Mouse (Mus musculus) midbrain, embryonic 10.5 days (tissue): ENCODE results near the gene Urad. TPM values are rescaled to one million over a fixed set of nuclear protein-coding genes. Genes with fewer than 3 reads are reported as not detected.
A peak's percentile ranks its signal among the peaks of the same experiment; 100 is the strongest.

ENCODE experiments used
- DNase-seq: peaks from one replicate; pipeline ENCODE4 v3.0.0-alpha.2; 2017; ENCODE audit warnings: low spot score
- H3K27ac ChIP-seq: fragments of 300-500 bp; sonication (generic); replicated peaks from 2 replicates; pipeline ENCODE4 v1.5.1; 2016; ENCODE audit warnings: mild to moderate bottlenecking
- H3K27me3 ChIP-seq: fragments of 300-500 bp; sonication (generic); 2 replicates; pipeline ENCODE4 v1.6.1; 2016; ENCODE audit warnings: low read depth, mild to moderate bottlenecking; ENCODE audit not compliant: poor library complexity, severe bottlenecking
- H3K36me3 ChIP-seq: fragments of 300-500 bp; sonication (generic); 2 replicates; pipeline ENCODE4 v1.6.1; 2016; ENCODE audit warnings: mild to moderate bottlenecking, moderate library complexity
- H3K4me1 ChIP-seq: fragments of 300-500 bp; sonication (generic); 2 replicates; pipeline ENCODE4 v1.6.1; 2016
- H3K4me3 ChIP-seq: fragments of 300-500 bp; sonication (generic); 2 replicates; pipeline ENCODE4 v1.5.1; 2016; ENCODE audit warnings: mild to moderate bottlenecking, moderate library complexity
- H3K9me3 ChIP-seq: fragments of 300-500 bp; sonication (generic); replicated peaks from 2 replicates; pipeline ENCODE4 v1.6.1; 2016; ENCODE audit warnings: mild to moderate bottlenecking
- WGBS: fragments of 180-500 bp; shearing (Covaris S2); methylation state at CpG from one replicate; pipeline ENCODE4 v1.1.7; 2016; 5-methylcytosine and 5-hydroxymethylcytosine counted together
- polyA plus RNA-seq: library from polyadenylated mRNA; unstranded; fragments of >200 nt; fragmentation: Nextera tagmentation; extraction: Ambion mirVana; gene quantifications from 2 replicates; pipeline ENCODE4 v1.2.1, GENCODE M21; 2016

Gene Urad
- polyA plus RNA-seq, 1 experiment from 2014 or later = not detected

DNA sequence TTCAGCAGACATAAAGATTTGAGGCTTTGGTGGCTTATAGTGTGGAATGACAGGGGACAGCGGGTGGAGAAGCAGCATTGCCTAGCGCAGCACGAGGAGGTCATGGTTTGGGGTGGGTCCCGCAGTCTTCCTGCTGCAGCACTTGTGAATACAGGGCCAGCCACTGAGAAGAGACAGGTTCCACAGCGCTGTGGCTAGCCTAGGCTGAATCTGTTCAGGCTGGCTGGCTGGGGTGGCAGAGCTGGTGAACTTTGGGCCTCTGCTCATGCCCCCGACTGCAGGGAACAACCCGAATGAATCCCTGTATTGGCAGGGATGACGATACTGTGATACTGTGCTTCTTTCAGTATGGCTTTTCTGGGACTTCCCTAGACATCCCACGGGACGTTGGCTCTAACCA, 21.7 kb upstream of the Urad start:
- H3K4me3 ChIP-seq = no peak overlapping the region
- H3K27me3 ChIP-seq = no peaks in the 10 kb centered on the region
- H3K36me3 ChIP-seq = no peaks in the 10 kb centered on the region
- peaks cover under 1% of the 10 kb centered on the region; the same call in 1 of the 2 replicates for H3K4me1 ChIP-seq
- 86% methylated on average over 10 of the region's 10 CpGs for WGBS
- H3K9me3 ChIP-seq = no peaks in the 10 kb centered on the region
- no peak overlapping the region for H3K27ac ChIP-seq
- DNase-seq = no peak

DNA sequence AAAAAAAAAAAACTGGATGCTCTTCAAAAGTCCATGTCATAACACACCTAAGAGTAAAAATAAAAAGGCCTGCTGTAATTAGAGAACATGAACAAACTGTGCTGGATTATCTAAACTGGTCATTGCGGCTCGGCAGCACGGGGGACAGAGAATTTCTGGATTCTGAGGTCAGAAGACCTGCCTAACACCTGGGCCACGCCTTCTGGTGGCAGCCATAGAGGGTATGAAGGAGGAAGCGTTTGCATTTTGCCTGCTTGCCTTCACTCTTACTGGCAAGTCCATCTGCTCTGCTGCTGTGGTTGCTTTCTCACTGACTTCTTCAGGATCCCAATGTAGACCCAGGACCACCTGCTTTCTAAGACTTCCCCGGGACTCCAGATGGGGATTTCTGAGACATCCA, 20.7 kb upstream of the Urad start:
- no peaks in the 10 kb centered on the region for H3K27me3 ChIP-seq
- H3K27ac ChIP-seq = no peak overlapping the region
- no peaks in the 10 kb centered on the region for H3K36me3 ChIP-seq
- H3K4me3 ChIP-seq = no peak overlapping the region
- H3K9me3 ChIP-seq = no peaks in the 10 kb centered on the region
- 94% methylated on average over 6 of the region's 6 CpGs for WGBS
- no peak for DNase-seq
- peaks cover 4% of the 10 kb centered on the region; the same call in 1 of the 2 replicates for H3K4me1 ChIP-seq

DNA sequence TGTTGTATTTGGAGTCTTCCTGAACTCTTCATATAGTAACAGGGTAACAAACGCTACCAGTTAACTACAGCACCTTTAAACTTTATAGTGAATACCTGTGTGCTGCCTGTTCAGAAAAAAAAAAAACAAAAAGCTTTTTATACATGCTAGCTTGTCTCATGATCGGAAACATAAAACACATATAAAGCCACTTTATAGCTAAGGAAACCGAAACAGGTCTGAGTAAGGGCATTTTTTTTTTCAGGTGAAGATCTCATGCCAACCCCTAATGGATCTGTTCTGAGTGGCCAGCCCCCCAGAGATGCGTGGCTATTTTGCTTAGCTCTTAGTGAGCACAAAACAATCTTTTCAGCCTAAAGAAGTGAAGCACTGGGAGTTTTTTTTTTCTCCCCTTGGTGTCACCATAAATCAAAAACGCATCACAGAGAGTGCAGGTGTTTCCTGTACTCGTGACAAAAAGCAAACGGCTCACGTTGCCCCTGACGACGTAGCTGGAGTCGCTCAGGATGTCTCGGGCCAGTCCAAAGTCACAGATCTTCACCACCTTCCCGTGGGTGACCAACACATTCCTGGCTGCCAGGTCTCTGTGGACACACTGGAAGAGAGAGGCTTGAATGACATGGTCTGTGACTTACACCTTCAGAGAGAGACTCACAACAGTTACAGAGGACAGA, 18.6 kb upstream of the Urad start:
- no peak overlapping the region for H3K4me3 ChIP-seq
- H3K4me1 ChIP-seq = peaks cover 4% of the 10 kb centered on the region; the same call in 1 of the 2 replicates
- H3K27me3 ChIP-seq = no peaks in the 10 kb centered on the region
- no peak overlapping the region for H3K27ac ChIP-seq
- 85% methylated on average over 13 of the region's 13 CpGs for WGBS
- H3K36me3 ChIP-seq = no peaks in the 10 kb centered on the region
- no peak for DNase-seq
- no peaks in the 10 kb centered on the region for H3K9me3 ChIP-seq

DNA sequence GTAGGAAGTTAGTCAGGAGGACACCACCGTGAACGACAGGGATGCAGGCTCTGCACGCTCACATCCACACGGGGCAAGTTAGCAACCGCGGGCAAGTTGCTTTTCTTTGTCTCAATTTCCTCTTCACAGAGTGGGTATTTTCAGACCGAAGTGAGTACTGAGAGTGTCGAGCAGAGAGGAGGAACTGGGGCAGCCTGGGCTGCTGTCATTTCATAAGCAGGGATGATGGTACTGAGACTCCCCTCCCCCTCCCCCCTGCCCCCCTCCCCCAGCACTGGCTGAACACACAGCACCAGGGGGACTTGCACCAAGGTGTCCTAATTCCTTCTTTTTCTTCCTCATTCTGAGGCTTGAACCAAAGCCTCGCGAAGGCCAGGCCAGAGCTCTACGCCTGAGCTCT, 17.3 kb upstream of the Urad start:
- H3K4me1 ChIP-seq = peaks cover 4% of the 10 kb centered on the region; the same call in 1 of the 2 replicates
- no peaks in the 10 kb centered on the region for H3K36me3 ChIP-seq
- H3K27me3 ChIP-seq = no peaks in the 10 kb centered on the region
- no peak for DNase-seq
- 85% methylated on average over 11 of the region's 11 CpGs for WGBS
- no peak overlapping the region for H3K4me3 ChIP-seq
- no peak overlapping the region for H3K27ac ChIP-seq
- H3K9me3 ChIP-seq = no peaks in the 10 kb centered on the region

DNA sequence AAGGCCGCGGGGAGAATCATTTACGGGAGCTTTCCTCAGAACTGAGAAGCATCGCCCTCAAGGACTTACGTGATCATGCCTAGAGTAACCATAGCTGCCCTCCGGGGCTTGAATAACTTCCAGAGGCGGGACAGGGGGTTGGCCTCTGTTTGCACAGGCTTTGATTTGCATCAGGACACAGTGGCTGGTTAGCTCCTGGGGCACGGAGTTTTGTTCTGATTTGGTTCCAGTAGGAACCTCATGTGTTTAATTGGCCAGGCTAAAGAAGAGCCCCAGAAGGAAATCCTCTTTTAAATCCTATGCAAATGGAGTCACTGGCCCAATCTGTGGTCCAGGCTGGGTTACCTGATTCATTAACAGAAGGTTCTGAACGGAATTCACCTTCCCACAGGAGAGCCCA, 16.7 kb upstream of the Urad start:
- Histone ChIP-seq H3K36me3 (no peaks in the 10 kb centered on the region), H3K9me3 (no peaks in the 10 kb centered on the region), H3K4me1 (peaks cover 4% of the 10 kb centered on the region; the same call in 1 of the 2 replicates), H3K27me3 (no peaks in the 10 kb centered on the region), H3K27ac (no peak overlapping the region), H3K4me3 (no peak overlapping the region)
- WGBS = 63% methylated on average over 9 of the region's 9 CpGs
- DNase-seq = no peak

DNA sequence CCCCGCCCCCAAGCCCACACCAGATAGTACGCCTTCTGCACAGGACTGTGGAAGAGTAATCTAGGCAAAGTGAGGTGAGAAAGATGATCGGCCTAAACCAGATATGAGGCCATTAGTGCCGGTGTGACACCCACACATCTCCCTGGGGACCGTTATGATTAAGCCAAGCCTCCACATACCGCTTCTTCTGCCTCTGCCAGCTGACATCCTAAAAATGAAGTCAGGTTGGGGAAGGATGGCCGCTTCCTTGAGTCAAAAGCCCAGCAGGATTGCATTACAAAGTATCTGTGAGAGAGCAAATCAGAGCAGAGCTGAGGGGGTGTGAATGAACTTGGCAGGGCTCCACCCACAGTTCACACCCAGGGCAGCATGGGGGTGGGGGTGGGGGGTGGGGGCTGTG, 10.5 kb upstream of the Urad start:
- H3K4me1 ChIP-seq = peaks cover 5% of the 10 kb centered on the region
- 53% methylated on average over 7 of the region's 7 CpGs for WGBS
- no peak for DNase-seq
- H3K36me3 ChIP-seq = no peaks in the 10 kb centered on the region
- H3K27ac ChIP-seq = no peak overlapping the region
- H3K27me3 ChIP-seq = no peaks in the 10 kb centered on the region
- no peaks in the 10 kb centered on the region for H3K9me3 ChIP-seq
- H3K4me3 ChIP-seq = no peak overlapping the region

DNA sequence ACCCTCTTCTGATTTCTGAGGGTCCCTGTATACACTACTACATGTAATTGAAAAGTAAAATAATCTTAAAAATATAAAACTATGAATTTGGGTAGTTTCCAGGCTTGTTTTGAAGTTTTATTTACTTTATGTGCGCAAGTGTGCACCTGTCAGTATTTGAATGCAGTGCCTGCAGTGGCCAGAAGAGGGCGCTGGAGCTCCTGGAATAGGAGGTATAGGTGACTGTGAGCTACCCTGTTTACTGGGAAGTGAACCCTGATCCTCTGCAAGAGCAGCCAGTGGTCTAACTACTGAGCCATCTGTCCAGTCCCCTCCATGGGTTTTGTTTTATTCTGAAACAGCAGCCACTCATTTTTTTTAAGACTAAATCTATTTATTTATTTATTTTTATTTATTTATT, 9.3 kb upstream of the Urad start:
- WGBS = 41% methylated on average over 2 of the region's 2 CpGs
- no peaks in the 10 kb centered on the region for H3K36me3 ChIP-seq
- H3K9me3 ChIP-seq = no peaks in the 10 kb centered on the region
- H3K27ac ChIP-seq = no peak overlapping the region
- H3K27me3 ChIP-seq = no peaks in the 10 kb centered on the region
- no peak overlapping the region for H3K4me3 ChIP-seq
- DNase-seq = peak; percentile 49
- H3K4me1 ChIP-seq = peaks cover 5% of the 10 kb centered on the region

DNA sequence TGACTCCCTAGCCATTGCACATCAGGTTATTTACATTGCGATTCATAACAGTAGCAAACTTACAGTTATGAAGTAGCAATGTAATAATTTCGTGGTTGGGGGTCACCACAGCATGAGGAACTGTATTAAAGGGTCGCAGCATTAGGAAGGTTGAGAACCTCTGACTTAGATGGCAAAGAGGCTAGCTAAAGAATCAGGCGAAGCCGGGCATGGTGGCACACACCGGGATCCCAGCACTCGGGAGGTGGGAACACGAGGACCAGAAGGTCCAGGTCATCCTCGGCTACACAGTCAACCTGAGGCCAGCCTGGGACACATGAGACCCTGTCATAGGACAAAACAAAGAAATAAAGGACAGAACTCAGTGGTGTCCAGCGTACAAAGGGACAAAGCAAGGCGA, 7.7 kb upstream of the Urad start:
- Histone ChIP-seq H3K36me3 (no peaks in the 10 kb centered on the region), H3K4me3 (no peak overlapping the region), H3K9me3 (no peaks in the 10 kb centered on the region), H3K4me1 (peaks cover 5% of the 10 kb centered on the region), H3K27me3 (no peaks in the 10 kb centered on the region), H3K27ac (no peak overlapping the region)
- DNase-seq = no peak
- 86% methylated on average over 11 of the region's 11 CpGs for WGBS

DNA sequence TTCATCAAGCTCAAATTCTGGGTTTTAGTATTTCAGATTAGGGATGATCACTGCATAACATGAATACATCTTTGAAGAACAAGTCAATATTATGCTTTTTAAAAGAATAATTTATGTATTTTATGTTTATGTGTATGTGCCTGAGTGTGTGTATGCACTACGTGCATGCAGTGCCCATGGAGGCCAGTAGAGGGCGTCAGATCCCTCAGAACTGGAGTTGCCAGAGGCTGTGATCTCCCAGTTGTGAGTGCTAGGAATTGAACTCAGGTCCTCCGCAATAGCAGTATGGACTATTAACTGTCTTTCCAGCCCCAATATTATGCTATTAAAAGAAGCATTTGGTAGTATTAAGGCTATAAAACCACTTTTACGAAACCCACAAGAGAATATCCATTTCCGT, 5.4 kb upstream of the Urad start:
- no peak overlapping the region for H3K27ac ChIP-seq
- 85% methylated on average over 5 of the region's 5 CpGs for WGBS
- H3K4me1 ChIP-seq = peaks cover 2% of the 10 kb centered on the region
- no peak overlapping the region for H3K4me3 ChIP-seq
- no peaks in the 10 kb centered on the region for H3K9me3 ChIP-seq
- H3K36me3 ChIP-seq = no peaks in the 10 kb centered on the region
- H3K27me3 ChIP-seq = peaks cover 8% of the 10 kb centered on the region
- no peak for DNase-seq

DNA sequence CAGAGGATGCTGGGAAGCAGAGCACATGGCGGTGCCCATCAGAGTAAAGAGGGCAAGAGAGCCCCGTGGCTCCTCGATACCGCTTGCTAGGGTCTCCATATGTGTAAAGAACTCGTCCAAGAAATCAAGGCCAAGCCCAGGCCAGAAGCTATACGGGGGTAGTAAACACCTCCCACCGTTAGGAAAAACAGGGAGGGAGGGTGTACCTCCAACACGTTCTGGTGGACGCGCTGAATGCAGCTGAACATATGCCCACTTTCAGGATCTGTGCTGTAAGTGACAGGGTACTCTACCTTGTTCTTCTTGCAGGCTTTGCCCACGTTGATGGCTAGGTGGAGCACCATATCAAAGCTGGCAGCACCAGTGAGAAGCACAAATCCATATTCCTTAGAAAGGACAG, 3.7 kb upstream of the Urad start:
- WGBS = 79% methylated on average over 11 of the region's 11 CpGs
- H3K4me1 ChIP-seq = no peaks in the 10 kb centered on the region
- no peaks in the 10 kb centered on the region for H3K9me3 ChIP-seq
- H3K27me3 ChIP-seq = peaks cover 25% of the 10 kb centered on the region
- no peaks in the 10 kb centered on the region for H3K36me3 ChIP-seq
- no peak overlapping the region for H3K27ac ChIP-seq
- DNase-seq = no peak
- H3K4me3 ChIP-seq = no peak overlapping the region

DNA sequence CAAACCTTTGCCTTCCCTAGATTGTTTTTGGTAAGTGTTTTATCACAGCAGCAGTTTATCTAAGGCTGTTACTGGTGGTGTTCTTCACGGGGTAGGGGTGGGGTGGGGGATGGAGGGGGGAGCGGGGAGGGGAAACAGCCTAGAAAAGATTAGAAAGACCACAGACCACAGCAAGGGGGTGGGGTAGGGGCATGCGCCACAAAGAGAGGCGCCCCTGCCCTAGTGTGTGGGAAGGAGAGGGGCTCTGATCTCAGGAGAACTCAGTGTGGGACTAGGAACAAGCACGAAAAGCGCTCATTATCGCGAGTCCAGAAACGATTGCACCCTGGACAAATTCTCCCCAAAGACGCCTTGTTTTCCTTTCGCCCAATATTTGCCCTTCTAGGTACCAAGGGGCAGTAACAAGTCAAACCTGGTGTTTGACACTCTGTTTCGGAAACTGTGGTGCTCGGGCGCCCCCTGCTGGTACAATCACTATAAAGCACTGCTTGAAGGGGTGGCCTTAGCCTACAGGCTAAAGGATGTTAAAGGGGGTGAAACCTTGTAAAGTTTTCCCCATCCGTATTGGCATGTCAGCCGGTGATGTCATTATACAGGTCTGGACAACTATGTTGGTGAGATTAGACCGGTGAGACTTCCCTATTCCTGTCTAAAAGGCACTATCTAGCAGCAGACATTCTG, 1.1 kb upstream of the Urad start:
- no peak overlapping the region for H3K27ac ChIP-seq
- peaks cover 51% of the 10 kb centered on the region for H3K27me3 ChIP-seq
- 20% methylated on average over 17 of the region's 17 CpGs for WGBS
- no peaks in the 10 kb centered on the region for H3K9me3 ChIP-seq
- H3K36me3 ChIP-seq = no peaks in the 10 kb centered on the region
- H3K4me3 ChIP-seq = no peak overlapping the region
- no peaks in the 10 kb centered on the region for H3K4me1 ChIP-seq
- peak; percentile 75 for DNase-seq

DNA sequence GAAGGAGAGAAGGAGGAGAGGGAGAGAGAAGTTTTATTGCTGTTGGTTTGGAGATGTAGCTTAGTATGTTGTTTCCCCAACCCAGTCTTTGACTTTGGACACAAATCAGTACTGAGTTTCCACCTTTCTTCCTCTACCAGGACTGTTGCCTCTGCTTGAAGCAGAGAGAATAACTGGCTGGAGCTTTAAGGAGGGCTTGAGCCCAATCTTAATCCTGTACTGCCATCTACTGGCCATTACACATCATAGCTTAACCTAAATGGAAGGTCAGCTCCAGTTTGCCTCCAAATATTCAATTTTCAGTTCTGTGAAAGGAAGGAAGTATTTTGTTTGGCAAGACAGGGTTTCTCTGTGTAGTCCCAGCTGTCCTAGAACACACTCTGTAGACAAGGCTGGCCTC, 2.6 kb downstream of the Urad start:
- Histone ChIP-seq H3K27me3 (peaks cover 88% of the 10 kb centered on the region), H3K4me1 (peaks cover 9% of the 10 kb centered on the region), H3K36me3 (no peaks in the 10 kb centered on the region), H3K4me3 (no peak overlapping the region), H3K27ac (no peak overlapping the region), H3K9me3 (no peaks in the 10 kb centered on the region)
- DNase-seq = no peak

DNA sequence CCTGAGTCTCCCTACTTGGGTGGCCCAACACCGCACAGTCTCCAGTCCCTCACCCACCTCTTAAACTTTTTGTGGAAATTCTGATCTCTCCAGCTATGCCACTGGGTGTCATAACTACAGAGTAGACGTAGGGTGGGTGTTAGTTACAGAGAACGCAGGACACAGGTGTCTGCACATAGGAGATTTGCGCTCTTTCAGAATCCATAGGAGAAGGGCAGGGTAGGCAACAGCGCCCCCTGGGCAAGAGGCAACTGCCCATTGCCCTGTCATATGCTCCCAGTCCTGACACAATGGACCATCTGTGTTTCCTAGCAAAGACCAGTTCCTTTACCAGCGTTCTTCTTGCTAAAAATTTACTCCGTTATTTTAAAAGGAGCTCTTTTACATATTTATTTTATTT, 4.2 kb downstream of the Urad start:
- Histone ChIP-seq H3K27ac (no peak overlapping the region), H3K9me3 (no peaks in the 10 kb centered on the region), H3K27me3 (peaks cover 100% of the 10 kb centered on the region), H3K4me3 (no peak overlapping the region), H3K4me1 (peaks cover 10% of the 10 kb centered on the region), H3K36me3 (no peaks in the 10 kb centered on the region)
- 22% methylated on average over 7 of the region's 7 CpGs for WGBS
- no peak for DNase-seq
